Mouse (Mus musculus): ENCODE measurements around the gene Dusp11. TPM values are rescaled to one million over a fixed set of nuclear protein-coding genes. Genes with fewer than 3 reads are reported as not detected.

Dusp11 gene
- 172 TPM for polyA plus RNA-seq (2014; fragmentation: Illumina TruSeq; extraction: RNeasy Lipid Tissue Mini Kit (QIAGEN cat#74804))

GRCm38 (mm10) chr6:85961101-85962091, at the start of gene Dusp11:
Gene Dusp11, minus strand, starts transcription at chr6:85961667.

DNA sequence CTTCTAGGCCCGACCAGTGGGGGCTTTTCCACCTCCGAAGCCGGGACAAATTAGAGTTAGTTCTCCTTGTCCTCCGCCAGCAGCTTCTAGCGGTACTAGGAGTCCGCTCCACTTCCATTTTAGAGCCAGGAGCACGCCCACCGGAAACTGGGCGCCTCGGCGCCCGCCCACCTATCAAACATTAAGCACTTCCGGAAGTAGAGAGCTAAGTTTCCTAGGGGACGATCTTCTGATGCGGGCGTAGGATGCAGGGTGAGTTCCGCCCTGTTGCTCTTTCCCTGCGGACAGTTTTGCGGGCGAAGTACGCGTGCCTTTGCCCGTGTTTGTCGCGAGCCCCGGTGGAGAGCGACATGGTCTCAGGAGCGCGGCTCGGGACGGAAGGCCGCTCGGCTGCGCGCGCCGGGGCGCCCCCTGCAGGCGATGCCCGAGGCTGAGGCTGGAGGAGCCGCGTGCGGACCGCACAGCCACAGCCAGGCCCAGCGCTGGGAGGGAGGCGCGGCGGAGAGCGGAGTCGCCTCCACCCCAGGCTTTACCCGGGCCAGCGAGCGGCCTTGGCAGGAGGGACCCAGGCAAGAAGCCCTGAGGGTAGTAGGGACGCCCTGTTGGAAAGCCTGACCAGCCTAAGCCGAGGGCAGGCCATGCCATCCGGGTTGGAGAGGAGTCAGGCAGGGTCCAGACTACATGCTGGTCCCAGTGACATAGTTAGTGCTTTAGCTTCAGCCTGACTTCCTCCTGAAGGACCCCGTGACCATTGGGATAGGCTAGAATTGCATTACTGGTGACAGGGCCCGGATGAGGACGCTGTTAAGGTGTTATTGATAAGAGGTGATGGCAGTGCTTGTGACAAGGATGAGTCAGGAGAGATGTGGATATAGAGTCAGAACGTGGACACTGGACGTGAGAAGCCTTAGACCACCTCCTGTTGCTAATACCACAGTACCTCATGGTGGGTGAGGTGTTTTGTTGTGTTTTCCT, 45.6 kb downstream of the Dusp11 start, which contains the start of gene Nat8f1:
Nat8f1 (minus strand) TSS at position 149 of the 975 bp plus-strand sequence.

DNA sequence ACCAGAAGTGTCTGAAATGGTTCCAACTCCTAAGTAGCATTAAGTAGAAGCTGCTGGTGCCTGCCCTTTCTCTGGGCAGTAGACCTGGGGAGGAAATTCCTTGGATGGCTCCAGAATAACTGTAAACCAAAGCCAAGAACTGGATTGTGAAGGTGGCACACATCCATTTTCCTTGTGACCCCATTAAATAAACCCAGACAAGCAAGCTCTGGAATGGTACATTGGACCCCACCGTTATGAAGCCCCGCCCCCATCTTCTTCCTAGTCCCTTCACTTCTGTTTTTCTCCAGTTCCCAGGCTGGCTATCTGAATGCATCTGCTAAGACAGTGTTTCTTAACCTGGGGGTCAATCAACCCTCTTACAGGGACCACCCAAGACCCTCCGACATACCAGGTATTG, 49.9 kb downstream of the Dusp11 start, which contains the start of gene Tprkb:
Tprkb (plus strand) TSS at position 279 of the 400 bp plus-strand sequence.

DNA sequence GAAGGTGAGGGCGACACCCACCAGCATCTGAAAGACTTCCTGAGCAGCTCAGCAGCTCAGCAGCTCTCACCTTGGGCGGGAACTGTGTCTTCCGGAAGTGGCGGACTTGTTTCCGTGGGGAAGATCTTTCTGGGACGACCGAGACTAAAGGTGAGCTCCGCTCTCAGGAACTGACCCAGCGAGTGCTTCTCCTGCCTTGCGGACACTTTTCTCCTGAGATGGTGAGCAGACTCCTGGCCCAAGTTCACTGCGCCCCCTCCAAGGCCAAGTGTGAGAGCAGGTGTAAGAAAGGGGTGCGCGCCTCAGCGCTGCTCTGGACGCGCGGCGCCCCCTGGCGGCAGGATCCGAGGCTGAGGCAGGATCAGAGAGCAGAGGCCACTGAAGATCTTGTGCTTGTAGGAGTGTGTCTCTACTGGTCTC, 56.8 kb downstream of the Dusp11 start, which contains the start of gene Nat8f4:
Nat8f4 (minus strand) TSS at position 243 of the 420 bp plus-strand sequence.

Other genes with a start within 250 kb of the Dusp11 start
- not detected for gene Nat8f7, start 248.5 kb downstream of the Dusp11 start, polyA plus RNA-seq (2014; fragmentation: Illumina TruSeq; extraction: RNeasy Lipid Tissue Mini Kit (QIAGEN cat#74804))
- gene Nat8f3, start 195.9 kb downstream of the Dusp11 start, polyA plus RNA-seq (2014; fragmentation: Illumina TruSeq; extraction: RNeasy Lipid Tissue Mini Kit (QIAGEN cat#74804)) = 6.4 TPM
- gene Nat8f6, start 140.7 kb downstream of the Dusp11 start, polyA plus RNA-seq (2014; fragmentation: Illumina TruSeq; extraction: RNeasy Lipid Tissue Mini Kit (QIAGEN cat#74804)) = not detected
- 0.51 TPM for gene Nat8f5, start 140.7 kb downstream of the Dusp11 start, polyA plus RNA-seq (2014; fragmentation: Illumina TruSeq; extraction: RNeasy Lipid Tissue Mini Kit (QIAGEN cat#74804))
- gene Nat8, start 129.6 kb downstream of the Dusp11 start, polyA plus RNA-seq (2014; fragmentation: Illumina TruSeq; extraction: RNeasy Lipid Tissue Mini Kit (QIAGEN cat#74804)) = not detected
- gene Nat8f2, start 92.5 kb downstream of the Dusp11 start, polyA plus RNA-seq (2014; fragmentation: Illumina TruSeq; extraction: RNeasy Lipid Tissue Mini Kit (QIAGEN cat#74804)) = 0.83 TPM
- gene Nat8f4, start 56.8 kb downstream of the Dusp11 start, polyA plus RNA-seq (2014; fragmentation: Illumina TruSeq; extraction: RNeasy Lipid Tissue Mini Kit (QIAGEN cat#74804)) = 11.3 TPM
- 112 TPM for gene Tprkb, start 49.8 kb downstream of the Dusp11 start, polyA plus RNA-seq (2014; fragmentation: Illumina TruSeq; extraction: RNeasy Lipid Tissue Mini Kit (QIAGEN cat#74804))
- gene Nat8f1, start 46.0 kb downstream of the Dusp11 start, polyA plus RNA-seq (2014; fragmentation: Illumina TruSeq; extraction: RNeasy Lipid Tissue Mini Kit (QIAGEN cat#74804)) = 0.51 TPM
- 1.4 TPM for gene Figla, start 54.5 kb upstream of the Dusp11 start, polyA plus RNA-seq (2014; fragmentation: Illumina TruSeq; extraction: RNeasy Lipid Tissue Mini Kit (QIAGEN cat#74804))
- 0.26 TPM for gene Add2, start 67.0 kb upstream of the Dusp11 start, polyA plus RNA-seq (2014; fragmentation: Illumina TruSeq; extraction: RNeasy Lipid Tissue Mini Kit (QIAGEN cat#74804))
- 13.3 TPM for gene Tgfa, start 233.6 kb upstream of the Dusp11 start, polyA plus RNA-seq (2014; fragmentation: Illumina TruSeq; extraction: RNeasy Lipid Tissue Mini Kit (QIAGEN cat#74804))